Mouse (Mus musculus) spleen, adult 12 weeks (tissue): Measurements from ENCODE around the gene Ifna15.

Experiments used
- DNase-seq: peaks from one replicate; pipeline ENCODE4 v3.0.0; 2022; ENCODE audit warnings: low spot score

Ifna15 gene

GRCm38 (mm10) chr4:88513743-88514142 lies 44.3 kb downstream of the Ifna15 start:
- DNase-seq = no peak
